Mouse (Mus musculus): Measurements from ENCODE around the gene C2cd4b.

- no peak for TF ChIP-seq POLR2A (IDR thresholded peaks at IDR 0.05; ENCODE audit: low read depth, low read length)
- no peak for TF ChIP-seq CTCF (IDR thresholded peaks at IDR 0.05; ENCODE audit: extremely low read depth, insufficient read depth, insufficient read length, insufficient replicate concordance)
Observed at GRCm38 (mm10) chr9:67768843-67769242, 9.6 kb downstream of the C2cd4b start.
